Mouse (Mus musculus) left cerebral cortex, postnatal 36 days (tissue): ENCODE results near the gene Anks1. TPM values are rescaled to one million over a fixed set of nuclear protein-coding genes. Genes with fewer than 3 reads are reported as not detected.
"Not testable (repeated sequence)": the region's sequence is repeated elsewhere in the genome, so short reads cannot be mapped to it uniquely, and the experiment has no call there.

ENCODE experiments used
- DNase-seq, 2 experiments: peaks; one replicate each; pipeline ENCODE4 v3.0.0; 2021 to 2022; ENCODE audit warnings: low spot score in 2 of 2, mixed read lengths in 1 of 2
- intact Hi-C: fragments of 180-260 bp; cut with DNase I; formaldehyde crosslinking; loops from one replicate; pipeline ENCODE4 v1.15.1; 2025
- total RNA-seq, 2 experiments: library from RNA; stranded (reverse); gene quantifications; 2 replicates each; pipeline ENCODE4 v1.2.3; 2021

The Anks1 gene
- total RNA-seq, 2 experiments from 2014 or later: 34.5 to 42.3 TPM

DNA sequence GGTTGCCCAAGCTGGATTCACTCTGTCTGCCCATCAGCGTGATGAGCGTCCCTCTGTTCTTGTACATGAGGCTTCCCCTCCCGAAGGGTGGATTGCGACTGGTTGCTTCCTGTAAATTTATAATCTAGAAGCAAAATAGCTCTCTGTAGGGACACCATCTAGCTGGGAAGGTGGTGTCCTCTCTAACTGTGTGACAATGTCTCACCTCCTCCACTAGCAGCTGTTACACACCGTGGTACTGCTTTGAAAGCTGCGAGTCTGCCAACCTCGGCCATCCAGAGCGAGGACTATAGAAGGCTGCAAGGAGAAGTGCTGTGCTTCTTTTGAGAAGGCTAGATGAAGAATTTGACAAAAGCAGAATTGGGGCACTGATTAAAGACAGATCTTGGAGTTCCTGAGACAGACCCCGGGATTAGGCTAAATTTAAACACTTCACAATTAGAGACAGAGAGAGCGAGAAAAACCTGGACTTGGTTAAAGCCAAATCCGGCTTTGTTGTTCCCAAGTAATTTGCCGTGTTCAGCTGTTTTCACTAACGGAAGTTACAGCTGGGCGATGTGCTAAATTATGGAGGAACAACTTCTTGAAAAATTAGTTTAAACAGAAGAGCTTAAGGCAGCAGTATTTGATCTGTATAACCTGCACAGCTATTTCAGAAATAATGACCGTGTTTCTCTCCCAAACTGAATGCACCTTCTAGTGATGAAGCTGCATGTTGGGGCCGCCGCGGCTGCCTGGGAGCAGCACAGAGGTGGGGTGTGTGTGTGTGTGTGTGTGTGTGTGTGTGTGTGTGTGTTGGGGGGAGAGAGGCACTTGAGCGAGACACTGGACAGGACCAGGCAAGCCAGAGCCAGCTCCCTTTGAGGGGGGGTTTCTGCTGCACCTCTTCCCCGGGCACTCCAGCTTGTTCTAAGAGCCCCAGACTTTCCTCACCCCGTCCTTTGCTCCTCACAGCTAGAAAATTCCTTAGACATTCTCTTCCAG lies 51.3 kb downstream of the Anks1 start:
- intact Hi-C loops: no loop called here
- peak; percentile 76 to 81 for DNase-seq

DNA sequence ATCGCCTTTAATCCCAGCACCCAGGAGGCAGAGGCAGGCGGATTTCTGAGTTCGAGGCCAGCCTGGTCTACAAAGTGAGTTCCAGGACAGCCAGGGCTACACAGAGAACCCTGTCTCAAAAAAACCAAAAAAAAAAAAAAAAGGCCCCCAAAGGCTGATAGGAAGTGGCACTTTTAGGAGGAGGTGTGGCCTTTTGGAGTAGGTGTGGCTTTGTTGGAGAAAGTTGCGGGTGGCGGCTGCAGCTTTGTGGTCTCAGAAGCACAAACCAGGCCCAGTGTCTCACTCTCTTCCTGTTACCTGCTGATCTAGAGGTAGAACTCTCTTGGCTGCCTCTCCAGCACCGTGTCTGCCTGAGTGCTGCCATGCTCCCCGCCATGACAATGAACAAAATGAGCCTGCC lies 54.0 kb downstream of the Anks1 start:
- DNase-seq, intact Hi-C loops: not testable (repeated sequence)

DNA sequence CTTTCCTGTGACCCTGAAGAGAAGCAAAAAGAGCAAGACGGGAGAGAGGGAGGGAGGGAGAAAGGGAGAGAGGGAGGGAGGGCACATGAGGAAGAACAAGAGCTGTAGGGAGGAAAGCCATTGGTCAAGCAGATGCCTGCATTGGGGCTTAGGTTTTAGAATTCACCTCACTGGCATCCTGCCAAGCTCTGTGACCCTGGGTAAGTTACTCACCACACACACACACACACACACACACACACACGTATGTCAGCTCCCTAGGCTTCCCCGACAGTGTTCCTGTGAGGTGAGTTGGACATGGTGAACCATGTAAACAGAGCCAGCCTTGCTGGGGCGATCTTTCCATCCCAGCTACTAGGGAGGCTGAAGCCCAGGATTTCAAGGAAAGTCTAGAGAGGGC lies 55.5 kb downstream of the Anks1 start:
- intact Hi-C loops: no loop called here
- DNase-seq: no peak

DNA sequence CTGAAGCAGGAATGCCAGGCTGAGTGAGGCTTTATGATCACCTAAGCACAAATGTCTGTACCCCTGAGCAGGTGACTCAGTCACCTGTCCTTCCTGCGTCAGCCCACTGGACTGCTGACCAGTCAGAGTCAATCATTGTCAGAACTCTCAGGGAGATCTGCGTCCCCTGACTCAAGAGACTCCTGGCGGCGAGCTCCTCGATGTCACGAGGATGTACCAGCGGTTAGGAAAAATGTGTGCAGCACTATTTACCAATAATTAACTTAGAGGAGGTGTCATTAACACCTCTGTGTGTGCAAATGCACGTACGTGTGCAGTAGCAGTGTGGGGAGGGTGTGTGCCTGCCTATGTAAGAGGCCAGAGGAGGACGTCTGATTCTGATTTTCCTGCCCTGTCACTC lies 56.2 kb downstream of the Anks1 start:
- intact Hi-C loops: no loop called here
- no peak for DNase-seq

DNA sequence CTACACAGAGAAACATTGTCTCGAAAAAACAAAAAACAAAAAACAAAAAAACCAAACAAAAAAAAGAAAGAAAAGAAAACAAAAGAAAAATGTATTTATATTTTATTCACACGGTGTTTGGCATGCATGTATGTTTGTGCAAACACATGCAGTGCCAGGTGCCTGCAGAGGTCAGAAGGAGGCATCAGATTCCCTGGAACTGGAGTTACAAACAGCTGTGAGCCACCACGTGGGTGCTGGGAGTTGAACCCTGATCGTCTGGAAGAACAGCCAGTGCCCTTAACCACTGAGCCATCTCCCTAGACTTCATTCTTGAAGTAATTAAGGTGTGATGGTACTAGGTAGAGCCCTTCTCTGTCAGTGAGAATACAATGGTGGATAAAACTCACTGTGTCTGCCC lies 57.0 kb downstream of the Anks1 start:
- intact Hi-C loops: no loop called here
- no peak for DNase-seq

DNA sequence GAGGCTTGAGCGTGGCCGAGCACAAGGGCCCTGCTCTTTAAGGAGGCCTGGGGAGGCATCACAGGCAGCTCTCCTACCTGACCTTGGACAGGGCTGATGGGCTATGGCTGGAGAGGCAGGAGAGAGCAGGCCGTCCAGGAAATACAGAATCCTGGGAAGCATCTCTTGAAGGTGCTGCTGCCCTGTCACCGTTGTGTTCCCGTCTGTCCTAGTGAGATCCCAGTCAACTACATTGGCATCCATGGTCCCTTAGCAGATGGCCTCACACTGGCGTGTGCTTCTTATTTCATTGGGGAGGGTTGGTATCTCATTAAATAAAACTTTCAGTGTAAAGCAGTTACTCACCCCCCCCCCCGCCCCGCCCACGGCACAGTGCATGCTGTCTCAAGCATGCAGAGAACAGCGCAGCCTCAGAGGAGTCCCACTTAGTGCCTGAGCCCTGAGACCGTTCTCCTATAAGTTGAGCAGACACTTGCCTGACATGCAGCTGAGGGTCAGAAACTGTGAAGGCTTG lies 57.5 kb downstream of the Anks1 start:
- DNase-seq: no peak
- intact Hi-C loops: no loop called here

DNA sequence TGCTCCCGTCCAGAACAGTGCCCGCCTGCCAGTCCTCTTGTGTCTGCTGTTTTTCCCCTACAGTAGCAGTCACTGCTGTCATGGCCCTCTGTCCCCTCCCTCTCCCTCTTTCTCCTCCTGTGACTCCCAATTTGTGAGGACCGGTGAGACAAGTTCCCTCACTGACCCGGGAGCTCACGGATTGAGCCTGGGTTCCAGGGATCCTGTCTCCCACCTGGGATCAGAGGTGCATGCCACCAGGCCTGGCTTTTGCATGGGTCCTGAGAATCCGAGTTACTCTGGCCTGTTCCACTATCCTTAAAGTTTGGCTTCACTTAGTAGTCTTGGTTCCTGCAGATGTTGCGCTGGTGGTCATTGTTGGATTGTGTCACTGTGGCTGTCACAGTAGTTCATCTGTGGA lies 58.4 kb downstream of the Anks1 start:
- no peak for DNase-seq
- intact Hi-C loops: no loop called here

DNA sequence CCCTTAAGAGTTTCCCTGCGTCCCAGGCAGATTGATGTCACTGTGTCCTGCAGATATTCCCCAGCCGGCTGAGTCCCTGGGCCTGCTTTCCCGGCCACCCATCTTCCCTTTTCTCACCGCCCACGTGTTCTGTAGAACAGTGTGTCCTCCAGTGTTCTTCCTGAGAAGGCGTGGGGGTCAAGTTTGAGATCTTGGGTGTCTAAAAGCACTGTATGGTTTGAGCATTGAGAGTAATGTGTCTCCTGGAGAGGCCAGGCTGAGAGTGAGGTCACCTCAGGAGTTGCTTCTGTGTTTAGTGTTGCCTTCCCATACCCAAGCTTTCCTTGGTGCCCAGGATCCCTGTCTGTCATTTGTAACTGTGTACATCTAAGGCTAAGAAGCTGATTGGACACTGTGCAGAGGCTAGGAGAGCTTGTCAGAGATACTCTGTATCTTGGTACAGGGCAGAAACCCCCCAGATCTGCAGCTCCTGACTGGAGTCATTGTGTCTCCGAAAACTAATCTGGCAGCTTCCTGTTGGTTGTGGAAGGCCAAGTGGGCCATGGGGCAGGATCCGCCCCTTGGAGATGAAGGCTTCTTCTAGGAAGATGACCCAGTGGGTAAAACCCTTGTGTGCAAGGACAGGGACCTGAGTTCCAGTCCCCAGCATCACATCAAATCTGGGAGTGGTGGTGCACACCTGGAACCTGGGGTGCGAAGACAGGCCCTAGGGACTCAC lies 59.1 kb downstream of the Anks1 start:
- intact Hi-C loops: no loop called here

DNA sequence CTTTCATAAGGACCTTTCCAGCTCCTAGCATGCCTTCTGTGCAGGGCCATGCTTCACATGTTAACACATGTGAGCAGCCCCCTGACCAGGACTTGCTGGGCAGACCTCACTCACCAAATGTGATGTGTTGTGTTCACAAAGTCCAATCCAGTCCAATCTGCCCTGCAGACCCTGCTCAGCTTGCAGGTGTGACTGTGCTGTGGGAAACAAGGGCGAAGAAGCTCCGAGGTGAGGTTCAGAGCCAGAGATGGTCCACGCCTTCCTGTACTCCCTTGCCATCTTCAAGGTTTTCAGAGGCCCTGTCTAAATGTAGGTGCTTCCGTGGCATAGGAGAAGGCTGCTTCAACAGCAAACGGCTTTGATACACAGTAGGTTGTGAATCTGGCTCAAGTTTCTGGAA lies 59.8 kb downstream of the Anks1 start:
- intact Hi-C loops: no loop called here
- DNase-seq: no peak

More for the DNA sequence above, 59.1 kb downstream of the Anks1 start:
- DNase-seq: no peak

DNA sequence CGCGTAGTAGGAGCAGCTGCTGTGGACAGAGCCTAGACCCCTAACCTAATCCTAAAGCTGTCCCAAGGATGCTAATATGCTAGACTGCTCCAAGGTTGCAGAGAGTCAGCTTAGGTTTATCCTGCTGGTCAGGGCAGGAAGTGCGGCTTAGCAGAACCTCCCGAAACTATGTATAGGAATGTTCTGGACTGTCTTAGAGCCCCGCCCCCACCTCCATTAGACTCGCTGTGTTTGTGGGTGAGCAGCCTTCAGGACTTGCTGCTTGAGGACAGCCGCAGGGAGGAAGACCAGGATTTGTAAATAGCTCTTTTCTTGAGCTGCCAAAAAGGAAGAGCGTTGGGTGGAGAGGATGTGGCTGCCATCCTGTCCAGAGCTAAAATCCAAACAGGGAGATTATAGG lies 60.3 kb downstream of the Anks1 start:
- intact Hi-C loops: no loop called here
- no peak for DNase-seq

DNA sequence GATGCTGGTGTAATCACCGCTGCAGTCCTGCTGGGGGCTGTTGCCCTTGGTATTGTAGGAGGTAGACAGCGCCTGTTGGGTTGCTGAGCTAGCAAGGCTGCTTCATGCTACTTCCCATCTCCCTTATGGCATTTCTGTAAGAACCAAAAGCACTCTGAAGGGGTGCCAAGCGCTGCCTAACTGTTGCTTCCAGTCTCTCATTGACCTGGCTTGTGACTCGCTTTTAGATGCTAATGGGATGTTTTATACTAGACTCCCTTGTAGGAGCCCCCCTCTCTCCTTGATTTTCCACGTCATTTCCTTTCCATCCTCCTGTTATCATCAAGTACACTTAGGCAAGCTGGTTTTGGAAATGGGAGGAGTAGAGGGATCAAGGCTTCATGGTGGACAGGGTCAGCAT lies 60.8 kb downstream of the Anks1 start:
- DNase-seq: no peak
- intact Hi-C loops: no loop called here

DNA sequence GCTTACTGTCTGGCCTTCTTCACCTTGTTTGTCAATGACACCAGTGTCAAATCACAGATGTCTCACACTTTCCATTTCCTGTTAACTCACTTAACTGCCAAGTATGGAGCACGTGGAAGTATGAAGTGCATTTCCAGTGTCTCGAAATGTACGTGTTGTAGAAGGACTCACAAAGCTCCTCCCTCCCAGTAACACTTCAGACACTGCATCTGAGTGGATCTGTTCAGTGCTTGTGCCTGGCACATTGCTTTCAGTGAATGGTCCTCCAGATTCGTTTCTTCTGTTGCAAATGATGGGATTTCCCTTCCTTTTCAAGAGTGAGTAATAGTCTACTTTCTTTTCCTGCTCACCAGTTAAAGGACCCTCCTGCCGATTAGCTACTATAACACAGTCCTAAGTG lies 61.2 kb downstream of the Anks1 start:
- no peak for DNase-seq
- intact Hi-C loops: no loop called here

DNA sequence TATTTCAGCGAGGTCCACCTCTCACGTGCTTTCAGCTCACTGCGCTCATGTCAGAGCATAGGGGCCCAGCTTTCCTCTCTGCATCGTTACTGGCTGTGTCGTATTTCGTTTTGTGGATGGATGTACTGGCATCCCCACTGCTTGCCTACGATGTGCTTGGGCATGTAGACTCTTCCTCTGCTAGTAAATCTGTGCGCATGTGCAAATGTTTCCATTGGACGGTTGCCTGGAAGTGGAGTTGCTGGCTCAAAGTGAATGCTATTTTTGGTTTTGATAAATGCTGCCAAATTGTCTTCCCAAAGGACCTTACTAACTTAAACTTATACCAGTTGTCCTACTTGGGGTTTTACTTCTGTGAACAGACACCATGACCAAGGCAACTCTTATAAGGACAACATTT lies 62.4 kb downstream of the Anks1 start:
- peak; percentile 60 to 70 for DNase-seq
- intact Hi-C loops: no loop called here

DNA sequence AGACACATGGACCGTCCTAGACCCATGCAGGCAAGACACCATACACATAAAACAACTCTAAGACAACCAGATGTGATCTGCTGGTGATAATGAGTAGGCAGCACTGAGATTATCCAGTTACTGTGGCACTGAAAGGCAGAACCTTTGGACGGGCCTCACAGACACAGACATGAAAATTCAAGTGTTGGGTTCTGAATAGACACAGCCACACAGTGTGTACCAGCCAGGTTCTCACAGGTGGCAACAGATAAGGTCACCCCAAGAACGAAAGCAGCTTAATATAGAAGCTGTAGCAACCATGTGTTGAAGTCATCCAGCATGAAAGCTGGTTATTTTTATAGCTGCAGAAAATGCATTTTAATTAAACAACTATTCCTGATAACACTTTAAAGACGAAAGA lies 64.2 kb downstream of the Anks1 start:
- no peak for DNase-seq
- intact Hi-C loops: no loop called here

DNA sequence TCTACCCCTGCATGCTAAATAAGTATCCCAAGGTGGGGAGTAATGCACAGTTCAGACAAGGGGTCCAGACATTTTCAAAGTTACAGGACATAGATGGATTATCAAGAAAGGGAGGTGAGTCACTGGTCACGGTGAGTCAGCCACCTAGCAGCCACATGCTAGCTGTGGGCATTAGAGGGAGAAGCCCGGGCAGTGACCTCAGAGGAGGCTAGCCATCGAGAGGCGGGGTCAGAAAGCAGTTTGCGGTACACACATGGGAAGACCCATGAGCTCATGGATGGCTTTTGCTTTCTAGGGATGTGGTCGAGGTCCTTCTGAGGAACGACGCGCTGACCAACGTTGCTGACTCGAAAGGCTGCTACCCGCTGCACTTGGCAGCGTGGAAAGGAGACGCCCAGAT lies 67.2 kb downstream of the Anks1 start:
- intact Hi-C loops: loop anchor here (5.0 kb wide), 1 partner anchor 69 kb away; the partner anchor contains the start of genes Anks1 and Taf11
- DNase-seq: no peak

DNA sequence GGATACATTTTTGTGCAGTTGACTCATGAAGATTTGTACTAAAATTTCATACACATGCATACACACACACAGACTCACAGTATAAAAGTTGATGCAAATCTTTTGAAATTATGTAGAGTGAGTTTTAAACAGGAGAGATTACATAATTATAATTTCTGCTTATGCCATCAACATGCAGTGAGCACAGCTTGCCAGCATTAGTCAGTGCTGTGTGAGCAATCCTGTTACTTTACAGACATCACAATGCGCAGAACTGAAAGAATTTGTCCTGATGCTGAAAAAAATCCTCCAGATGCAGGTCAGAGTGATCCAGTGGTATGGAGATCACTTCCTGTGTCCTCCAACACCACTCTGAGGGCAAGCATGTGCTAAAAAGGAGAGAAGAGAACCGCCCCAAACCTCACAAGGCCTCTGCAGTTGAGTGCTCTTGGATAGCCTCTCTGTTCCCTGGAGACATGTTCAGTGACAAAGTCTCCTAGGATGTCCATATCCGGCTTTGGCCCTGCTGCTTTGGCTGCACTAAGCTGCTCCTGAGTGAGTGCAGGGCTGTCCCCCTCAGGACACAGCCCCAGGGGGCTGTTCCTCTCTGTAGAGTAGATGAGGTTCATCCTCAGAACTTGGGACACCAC lies 68.0 kb downstream of the Anks1 start:
- intact Hi-C loops: loop anchor here (5.0 kb wide), 1 partner anchor 70 kb away; the partner anchor contains the start of genes Anks1 and Taf11
- no peak for DNase-seq

DNA sequence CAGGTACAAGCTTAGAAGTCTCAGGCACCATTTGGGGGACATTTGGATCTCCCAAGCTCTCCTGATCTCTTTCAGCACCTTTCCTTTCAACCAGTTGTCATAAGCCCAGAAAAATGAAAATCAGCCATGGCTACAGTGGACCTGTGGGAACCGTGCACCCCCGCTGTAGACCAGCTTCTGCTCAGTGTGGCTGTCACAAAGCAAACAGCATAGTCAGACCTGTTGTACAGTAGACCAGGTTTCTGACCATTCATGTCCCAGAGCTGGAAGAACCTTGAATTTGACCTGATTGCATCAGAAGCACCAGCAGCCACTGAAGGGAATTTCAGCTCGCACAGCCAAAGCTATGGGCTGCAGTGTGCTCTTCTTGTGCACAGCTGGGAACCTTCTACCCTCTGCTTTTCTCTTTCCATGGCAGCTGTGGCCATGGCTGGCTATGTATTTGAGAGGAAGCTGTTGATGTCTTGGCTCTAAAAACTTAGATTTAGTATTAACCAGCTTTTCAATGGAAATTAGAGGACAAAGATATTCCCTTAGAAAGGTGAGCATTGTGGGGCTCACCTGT lies 71.4 kb downstream of the Anks1 start:
- DNase-seq: no peak
- intact Hi-C loops: no loop called here

DNA sequence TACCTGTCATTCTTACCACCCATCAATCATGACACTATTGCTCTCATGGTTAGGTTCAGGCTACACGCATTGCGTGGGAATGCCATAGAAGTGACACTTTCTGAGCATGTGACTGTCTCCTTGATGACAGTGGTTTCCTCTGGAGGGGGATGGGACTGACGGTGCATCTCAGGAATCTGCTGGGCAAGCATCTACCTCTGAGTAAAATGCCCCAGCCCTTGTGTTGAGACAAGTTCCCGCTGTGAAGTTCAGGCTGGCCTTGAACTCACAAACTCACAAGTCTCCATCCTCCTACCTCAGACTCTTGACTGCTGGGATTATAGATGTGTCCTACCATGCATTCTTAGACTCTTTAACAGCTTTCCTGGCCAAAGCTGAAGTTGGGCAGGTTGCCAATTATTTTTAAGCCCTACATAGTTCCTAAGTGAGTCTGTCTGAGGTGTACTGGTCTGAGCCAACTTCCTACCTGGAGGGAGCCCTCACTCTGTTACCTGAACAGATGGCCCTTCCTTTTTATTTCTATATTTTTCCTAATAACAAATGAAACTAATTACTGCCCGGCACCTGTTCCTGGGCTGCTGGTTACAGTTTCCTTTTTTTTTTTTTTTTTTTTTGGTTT lies 72.5 kb downstream of the Anks1 start:
- intact Hi-C loops: no loop called here
- no peak for DNase-seq

DNA sequence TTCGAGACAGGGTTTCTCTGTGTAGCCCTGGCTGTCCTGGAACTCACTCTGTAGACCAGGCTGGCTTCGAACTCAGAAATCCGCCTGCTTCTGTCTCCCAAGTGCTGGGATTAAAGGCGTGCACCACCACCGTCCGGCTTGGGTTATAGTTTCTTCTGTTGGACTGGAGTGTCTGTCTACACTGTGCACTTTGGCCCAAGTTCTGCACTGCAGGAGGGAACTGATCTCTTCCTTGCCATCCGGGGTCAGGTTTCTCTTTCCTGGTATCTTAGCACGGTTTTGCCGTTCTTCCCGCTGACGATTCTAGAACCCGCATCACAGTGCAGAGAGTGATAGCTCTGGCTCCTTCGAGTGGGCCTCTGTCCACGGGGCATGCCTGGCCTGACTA lies 73.0 kb downstream of the Anks1 start:
- DNase-seq, intact Hi-C loops: not testable (repeated sequence)
